Mouse (Mus musculus): Measurements from ENCODE around the gene Slc9a1. TPM values are rescaled to one million over a fixed set of nuclear protein-coding genes. Genes with fewer than 3 reads are reported as not detected.
A peak's percentile ranks its signal among the peaks of the same experiment; 100 is the strongest.

Gene Slc9a1
- polyA plus RNA-seq, 1 experiment from 2014 or later, result 9.3 TPM

DNA sequence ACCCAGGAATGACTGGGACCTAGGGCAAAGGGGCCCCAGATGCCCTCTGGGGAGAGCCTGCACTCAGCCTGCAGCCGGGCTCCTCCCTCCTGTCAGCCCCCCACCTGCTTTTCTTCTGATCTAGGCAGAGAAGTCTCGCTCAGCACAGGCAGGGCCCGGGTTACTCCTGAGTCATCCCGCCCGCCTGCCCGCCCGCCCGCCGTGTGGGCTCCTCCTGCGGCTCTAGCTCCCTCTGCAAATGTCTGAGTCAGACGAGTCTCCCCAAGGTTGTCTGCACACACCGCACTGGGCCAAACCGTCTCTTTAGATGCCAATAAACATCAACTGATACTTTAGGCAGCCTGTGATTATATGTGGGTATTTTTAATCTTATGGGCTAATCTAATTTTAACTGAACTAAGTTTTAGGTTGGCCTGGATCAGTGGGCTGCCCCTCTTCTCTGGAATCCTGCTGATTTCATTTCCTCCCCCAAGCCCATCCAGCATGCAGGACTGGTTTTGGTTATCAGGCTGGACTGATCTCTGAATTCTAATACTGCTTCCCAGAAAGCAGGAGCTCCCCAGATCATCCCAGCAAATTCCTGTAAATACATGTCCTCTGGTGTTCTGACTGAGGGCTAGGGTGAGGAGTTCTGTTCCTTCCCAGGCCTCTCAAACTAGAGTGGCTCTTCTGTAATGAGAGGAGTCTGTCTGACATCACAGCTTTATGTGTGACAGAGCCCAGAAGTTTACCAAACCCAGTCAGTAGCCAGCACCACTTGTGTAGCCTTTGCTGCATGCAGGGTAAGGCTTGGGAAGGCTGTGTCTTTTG lies 8.9 kb downstream of the Slc9a1 start:
- peak overlapping the region; percentile 27 for H3K4me2 ChIP-seq
- H3K4me1 ChIP-seq, result peaks cover 46% of the 10 kb centered on the region
- 11% methylated on average over 13 of the region's 13 CpGs for WGBS
- H3K9me3 ChIP-seq, result no peaks in the 10 kb centered on the region
- H3K36me3 ChIP-seq, result no peaks in the 10 kb centered on the region
- H3K27ac ChIP-seq, result peak overlapping the region; percentile 85
- no peaks in the 10 kb centered on the region for H3K27me3 ChIP-seq (replicated peaks)
- ATAC-seq (ENCODE audit: insufficient read depth, low FRiP score, low read depth), result peak; percentile 83
- H3K4me3 ChIP-seq (replicated peaks), result no peak overlapping the region
- 0 out of 2 replicates have a peak overlapping the region, but pooled peaks have one; percentile 14 for H3K9ac ChIP-seq

DNA sequence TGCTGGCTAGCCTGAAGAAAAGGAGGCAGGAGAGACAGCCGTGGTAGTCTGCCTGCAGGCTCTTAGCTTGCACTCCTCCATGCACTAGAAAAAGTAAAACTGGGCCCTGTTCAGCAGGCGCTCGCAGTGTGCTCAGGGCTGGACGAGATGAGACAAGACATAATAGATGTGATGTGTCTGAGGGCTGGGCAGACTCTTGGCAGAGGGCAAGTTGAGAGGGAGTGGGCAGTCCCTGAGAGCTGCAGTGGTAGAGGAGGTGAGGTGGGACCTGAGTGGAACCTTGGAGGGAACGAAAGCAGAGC lies 9.5 kb downstream of the Slc9a1 start:
- 28% methylated on average over 5 of the region's 5 CpGs for WGBS
- Histone ChIP-seq H3K27me3 (replicated peaks) (no peaks in the 10 kb centered on the region), H3K36me3 (no peaks in the 10 kb centered on the region), H3K9ac (no peak overlapping the region), H3K9me3 (no peaks in the 10 kb centered on the region), H3K4me3 (replicated peaks) (no peak overlapping the region), H3K4me2 (peak overlapping the region; percentile 27), H3K27ac (peak overlapping the region; percentile 85), H3K4me1 (peaks cover 46% of the 10 kb centered on the region)
- no peak for ATAC-seq (ENCODE audit: insufficient read depth, low FRiP score, low read depth)

DNA sequence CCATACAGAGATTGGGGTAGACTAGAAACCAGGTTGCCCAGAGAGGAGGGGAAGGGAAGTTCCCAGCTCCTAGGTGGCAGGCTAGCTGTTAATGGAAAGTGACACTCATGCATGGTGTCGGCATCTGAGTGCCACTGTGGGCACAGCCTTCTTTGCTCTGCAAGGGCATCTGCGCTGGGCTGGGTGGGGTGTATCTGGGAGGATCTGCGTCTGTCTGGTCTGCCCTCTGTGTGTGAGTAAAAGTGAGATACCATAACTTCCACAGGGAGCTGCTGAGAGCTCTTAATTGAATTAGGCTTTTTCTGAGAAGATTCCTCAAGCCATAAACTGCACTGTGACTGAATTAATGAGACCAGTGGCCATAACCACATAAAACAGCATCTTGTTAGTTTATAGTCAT lies 10.4 kb downstream of the Slc9a1 start:
- Histone ChIP-seq H3K9ac (no peak overlapping the region), H3K4me3 (replicated peaks) (no peak overlapping the region), H3K27me3 (replicated peaks) (no peaks in the 10 kb centered on the region), H3K36me3 (no peaks in the 10 kb centered on the region), H3K4me1 (peaks cover 42% of the 10 kb centered on the region), H3K4me2 (no peak overlapping the region), H3K9me3 (no peaks in the 10 kb centered on the region), H3K27ac (peak overlapping the region; percentile 57)
- 51% methylated on average over 3 of the region's 3 CpGs for WGBS
- no peak for ATAC-seq (ENCODE audit: insufficient read depth, low FRiP score, low read depth)

DNA sequence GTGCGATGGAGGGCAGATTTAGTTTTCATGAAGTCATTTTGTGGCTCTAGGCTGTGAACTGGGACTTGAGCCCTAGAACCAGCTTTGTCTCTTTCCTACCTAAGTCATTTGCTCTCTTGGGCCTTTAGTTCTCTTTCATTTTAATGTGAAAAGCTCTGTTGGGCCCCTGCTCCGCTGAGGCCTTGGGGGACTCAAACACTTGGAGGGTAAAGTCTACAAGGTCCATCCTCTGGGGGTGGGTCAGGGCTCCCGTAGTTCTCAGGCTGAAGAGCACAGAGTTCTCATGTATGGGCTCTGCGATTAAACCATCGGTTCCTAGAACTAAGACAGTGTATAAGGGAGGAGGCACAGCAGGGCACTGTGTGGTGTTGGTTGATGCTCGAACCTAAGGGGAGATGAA lies 11.0 kb downstream of the Slc9a1 start:
- WGBS, result 74% methylated on average over 6 of the region's 6 CpGs
- peak overlapping the region; percentile 13; the same call in 1 of the 2 replicates for H3K4me2 ChIP-seq
- peaks cover 41% of the 10 kb centered on the region for H3K4me1 ChIP-seq
- H3K27ac ChIP-seq, result peak overlapping the region; percentile 32
- no peaks in the 10 kb centered on the region for H3K36me3 ChIP-seq
- no peaks in the 10 kb centered on the region for H3K27me3 ChIP-seq (replicated peaks)
- no peaks in the 10 kb centered on the region for H3K9me3 ChIP-seq
- no peak overlapping the region for H3K4me3 ChIP-seq (replicated peaks)
- no peak for ATAC-seq (ENCODE audit: insufficient read depth, low FRiP score, low read depth)
- no peak overlapping the region for H3K9ac ChIP-seq

DNA sequence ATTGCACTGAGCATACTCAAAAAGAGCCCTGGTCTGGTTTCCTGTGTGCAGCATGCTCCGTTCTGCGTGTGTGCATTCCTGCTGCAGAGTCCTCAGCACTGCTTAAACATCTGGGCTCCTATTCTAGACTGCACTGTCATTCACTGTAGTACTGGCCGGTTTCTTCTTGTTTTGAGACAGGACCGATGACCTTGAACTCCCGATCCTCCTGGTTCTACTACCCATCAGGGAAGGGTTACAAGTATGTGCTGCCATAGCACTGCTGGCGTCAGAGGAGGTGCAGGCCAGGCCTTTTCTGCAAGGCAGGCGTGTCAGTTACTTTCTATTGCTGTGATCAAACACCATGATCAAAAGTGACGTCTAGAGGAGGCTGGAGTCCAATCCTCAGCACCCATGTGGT lies 11.6 kb downstream of the Slc9a1 start:
- no peak for ATAC-seq (ENCODE audit: insufficient read depth, low FRiP score, low read depth)
- no peaks in the 10 kb centered on the region for H3K36me3 ChIP-seq
- WGBS, result 53% methylated on average over 8 of the region's 8 CpGs
- peaks cover 38% of the 10 kb centered on the region for H3K4me1 ChIP-seq
- peak overlapping the region; percentile 32; the same call in 1 of the 2 replicates for H3K27ac ChIP-seq
- no peak overlapping the region for H3K4me3 ChIP-seq (replicated peaks)
- no peaks in the 10 kb centered on the region for H3K27me3 ChIP-seq (replicated peaks)
- no peaks in the 10 kb centered on the region for H3K9me3 ChIP-seq
- no peak overlapping the region for H3K9ac ChIP-seq
- H3K4me2 ChIP-seq, result no peak overlapping the region

DNA sequence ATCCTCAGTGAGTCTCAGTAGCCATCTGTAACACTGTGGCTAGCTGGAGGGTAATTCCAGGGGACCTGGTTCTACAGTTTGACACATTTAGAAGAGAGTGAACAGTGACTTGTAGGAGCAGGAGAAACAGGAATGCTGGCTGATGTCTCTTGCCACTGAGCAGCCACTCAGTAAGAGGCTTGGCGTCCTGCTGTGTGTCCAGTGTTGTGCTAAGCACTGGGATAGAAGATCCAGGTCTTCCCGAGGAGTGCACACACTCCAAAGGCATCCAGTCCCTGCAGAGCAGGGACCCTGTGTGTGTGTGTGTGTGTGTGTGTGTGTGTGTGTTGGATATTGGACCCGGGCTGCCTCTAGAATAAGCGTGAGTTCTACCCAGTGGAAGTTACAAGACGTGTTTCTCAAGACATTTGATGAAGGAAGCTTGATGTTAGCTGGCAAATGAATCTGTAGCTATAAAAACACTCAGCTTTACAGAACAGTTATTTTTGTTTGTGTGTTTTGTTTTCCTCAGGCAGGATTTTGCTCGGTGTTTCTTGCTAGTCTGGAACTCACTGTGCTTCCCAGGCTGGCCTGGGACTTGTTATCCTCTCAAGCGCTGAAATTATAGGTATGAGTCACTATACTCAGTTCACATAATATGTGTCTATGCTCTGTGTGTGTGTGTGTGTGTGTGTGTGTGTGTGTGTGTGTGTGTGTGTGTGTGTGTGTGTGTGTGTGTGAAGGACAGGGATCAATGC lies 16.7 kb downstream of the Slc9a1 start:
- ATAC-seq (ENCODE audit: insufficient read depth, low FRiP score, low read depth), result no peak
- no peak overlapping the region for H3K4me3 ChIP-seq (replicated peaks)
- no peak overlapping the region for H3K9ac ChIP-seq
- 79% methylated on average over 7 of the region's 7 CpGs for WGBS
- no peaks in the 10 kb centered on the region for H3K36me3 ChIP-seq
- H3K27me3 ChIP-seq (replicated peaks), result no peaks in the 10 kb centered on the region
- no peaks in the 10 kb centered on the region for H3K9me3 ChIP-seq
- H3K27ac ChIP-seq, result no peak overlapping the region
- no peak overlapping the region for H3K4me2 ChIP-seq
- H3K4me1 ChIP-seq, result peaks cover 25% of the 10 kb centered on the region

DNA sequence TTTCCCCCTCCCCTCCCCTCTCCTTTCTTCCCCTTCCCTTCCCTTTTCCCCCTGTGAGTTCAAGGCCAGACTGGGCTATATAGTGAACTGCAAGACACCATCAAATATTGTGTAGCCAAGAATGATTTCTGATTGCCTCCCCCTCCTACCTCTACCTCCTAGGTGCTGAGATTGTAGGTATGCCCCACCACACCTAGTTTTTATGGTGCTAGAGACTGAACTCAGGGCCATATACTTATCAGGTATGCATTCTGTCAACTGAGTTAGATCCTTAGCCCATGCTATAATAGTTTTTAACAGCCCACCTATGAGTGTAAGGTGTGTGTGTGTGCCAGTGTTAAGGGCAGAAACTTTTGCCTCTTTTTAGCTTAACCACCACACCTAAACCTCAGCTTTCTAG lies 17.5 kb downstream of the Slc9a1 start:
- ATAC-seq (ENCODE audit: insufficient read depth, low FRiP score, low read depth), result no peak
- H3K9me3 ChIP-seq, result no peaks in the 10 kb centered on the region
- peaks cover 30% of the 10 kb centered on the region for H3K4me1 ChIP-seq
- H3K36me3 ChIP-seq, result no peaks in the 10 kb centered on the region
- H3K4me2 ChIP-seq, result no peak overlapping the region
- no peaks in the 10 kb centered on the region for H3K27me3 ChIP-seq (replicated peaks)
- no peak overlapping the region for H3K4me3 ChIP-seq (replicated peaks)
- no peak overlapping the region for H3K9ac ChIP-seq
- H3K27ac ChIP-seq, result no peak overlapping the region

DNA sequence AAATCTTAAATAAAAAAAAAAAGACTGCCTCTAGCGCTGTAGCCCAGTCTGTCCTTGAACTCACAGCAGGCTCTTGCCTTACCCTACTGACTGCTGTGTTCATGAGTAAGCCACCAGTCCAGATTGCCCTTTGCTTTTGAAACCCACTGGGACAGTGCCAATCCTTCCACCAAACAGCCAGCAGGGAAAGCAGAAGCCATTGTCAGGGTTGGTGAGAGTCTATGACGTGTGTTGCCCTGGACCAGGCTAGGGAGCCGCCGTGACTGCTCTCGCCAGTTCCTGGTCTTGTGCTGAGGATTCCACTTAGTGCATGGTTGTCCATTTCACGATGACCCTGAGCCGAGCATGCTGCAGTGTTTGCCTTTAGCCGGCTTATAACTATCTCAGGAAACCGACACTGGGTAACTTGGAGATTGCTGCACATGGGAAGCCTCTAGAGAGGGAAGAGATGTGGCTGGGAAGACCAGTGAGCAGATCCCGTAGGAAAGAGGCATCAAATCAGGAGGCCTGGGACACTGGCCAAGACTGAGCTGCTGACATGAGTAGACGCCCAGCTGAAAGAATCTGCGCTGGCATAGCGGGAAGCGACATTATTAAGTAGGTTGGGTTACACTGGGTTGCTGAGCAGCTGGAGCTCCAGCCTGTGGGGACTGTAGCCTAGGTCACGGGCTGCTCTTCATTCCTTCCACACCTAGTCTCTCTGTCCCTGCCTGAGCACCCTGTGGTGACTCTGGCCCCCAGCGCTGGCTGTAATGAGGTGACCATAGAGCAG lies 19.5 kb downstream of the Slc9a1 start:
- Histone ChIP-seq H3K4me2 (no peak overlapping the region), H3K9me3 (no peaks in the 10 kb centered on the region), H3K4me3 (replicated peaks) (no peak overlapping the region), H3K9ac (no peak overlapping the region), H3K36me3 (no peaks in the 10 kb centered on the region), H3K27ac (peak overlapping the region; percentile 9; the same call in 1 of the 2 replicates), H3K4me1 (peaks cover 30% of the 10 kb centered on the region), H3K27me3 (replicated peaks) (no peaks in the 10 kb centered on the region)
- 79% methylated on average over 16 of the region's 16 CpGs for WGBS
- ATAC-seq (ENCODE audit: insufficient read depth, low FRiP score, low read depth), result no peak

DNA sequence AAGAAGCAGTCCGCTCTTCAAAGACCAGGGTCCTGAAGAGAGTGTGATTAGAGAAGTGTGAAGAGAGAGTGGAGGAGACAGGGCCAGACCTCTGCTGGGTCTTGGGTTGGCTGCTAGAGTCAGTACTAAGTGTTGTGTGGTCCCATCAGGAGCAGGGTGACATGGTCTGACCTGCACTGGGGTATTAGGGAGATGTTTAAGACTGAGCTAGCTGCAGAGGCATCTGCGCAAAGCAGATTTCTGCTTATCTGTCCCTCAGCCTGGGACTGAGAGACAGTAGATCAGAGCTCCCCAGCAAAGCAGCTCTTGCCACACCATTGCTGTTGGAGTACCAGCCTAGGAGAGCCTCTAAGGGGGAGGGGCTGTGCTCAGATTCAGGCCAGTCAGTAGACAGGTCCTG lies 20.5 kb downstream of the Slc9a1 start:
- no peak overlapping the region for H3K9ac ChIP-seq
- H3K27me3 ChIP-seq (replicated peaks), result no peaks in the 10 kb centered on the region
- H3K36me3 ChIP-seq, result no peaks in the 10 kb centered on the region
- H3K4me2 ChIP-seq, result no peak overlapping the region
- no peak overlapping the region; the same call in 1 of the 2 replicates for H3K27ac ChIP-seq
- ATAC-seq (ENCODE audit: insufficient read depth, low FRiP score, low read depth), result peak; percentile 74; the same call in 1 of the 2 replicates
- H3K4me3 ChIP-seq (replicated peaks), result no peak overlapping the region
- WGBS, result 80% methylated on average over 2 of the region's 2 CpGs
- H3K4me1 ChIP-seq, result peaks cover 39% of the 10 kb centered on the region
- H3K9me3 ChIP-seq, result no peaks in the 10 kb centered on the region

DNA sequence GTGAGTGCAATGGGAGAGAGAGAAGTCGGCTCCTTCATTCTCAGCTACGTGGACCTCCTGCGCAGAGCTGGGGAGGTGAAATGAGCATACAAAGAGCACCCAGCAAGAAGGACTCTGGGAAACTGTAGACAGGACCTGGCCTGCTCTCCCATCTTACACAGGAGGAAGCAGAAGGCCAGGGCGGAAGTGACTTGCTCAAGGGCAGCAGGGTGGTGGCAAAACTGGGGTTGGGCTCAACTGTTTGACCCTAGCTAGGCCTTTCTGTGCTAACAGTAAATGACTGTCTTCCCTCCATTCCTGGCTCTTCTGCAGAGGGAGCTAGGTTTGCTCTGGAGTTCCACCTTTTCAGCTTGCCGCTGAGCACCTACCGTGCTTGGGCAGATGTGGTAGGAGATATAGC lies 21.1 kb downstream of the Slc9a1 start:
- no peak for ATAC-seq (ENCODE audit: insufficient read depth, low FRiP score, low read depth)
- WGBS, result 84% methylated on average over 6 of the region's 6 CpGs
- Histone ChIP-seq H3K9ac (no peak overlapping the region), H3K4me3 (replicated peaks) (no peak overlapping the region), H3K4me1 (peaks cover 45% of the 10 kb centered on the region), H3K27ac (peak overlapping the region; percentile 81), H3K27me3 (replicated peaks) (no peaks in the 10 kb centered on the region), H3K36me3 (no peaks in the 10 kb centered on the region), H3K9me3 (no peaks in the 10 kb centered on the region), H3K4me2 (no peak overlapping the region)

DNA sequence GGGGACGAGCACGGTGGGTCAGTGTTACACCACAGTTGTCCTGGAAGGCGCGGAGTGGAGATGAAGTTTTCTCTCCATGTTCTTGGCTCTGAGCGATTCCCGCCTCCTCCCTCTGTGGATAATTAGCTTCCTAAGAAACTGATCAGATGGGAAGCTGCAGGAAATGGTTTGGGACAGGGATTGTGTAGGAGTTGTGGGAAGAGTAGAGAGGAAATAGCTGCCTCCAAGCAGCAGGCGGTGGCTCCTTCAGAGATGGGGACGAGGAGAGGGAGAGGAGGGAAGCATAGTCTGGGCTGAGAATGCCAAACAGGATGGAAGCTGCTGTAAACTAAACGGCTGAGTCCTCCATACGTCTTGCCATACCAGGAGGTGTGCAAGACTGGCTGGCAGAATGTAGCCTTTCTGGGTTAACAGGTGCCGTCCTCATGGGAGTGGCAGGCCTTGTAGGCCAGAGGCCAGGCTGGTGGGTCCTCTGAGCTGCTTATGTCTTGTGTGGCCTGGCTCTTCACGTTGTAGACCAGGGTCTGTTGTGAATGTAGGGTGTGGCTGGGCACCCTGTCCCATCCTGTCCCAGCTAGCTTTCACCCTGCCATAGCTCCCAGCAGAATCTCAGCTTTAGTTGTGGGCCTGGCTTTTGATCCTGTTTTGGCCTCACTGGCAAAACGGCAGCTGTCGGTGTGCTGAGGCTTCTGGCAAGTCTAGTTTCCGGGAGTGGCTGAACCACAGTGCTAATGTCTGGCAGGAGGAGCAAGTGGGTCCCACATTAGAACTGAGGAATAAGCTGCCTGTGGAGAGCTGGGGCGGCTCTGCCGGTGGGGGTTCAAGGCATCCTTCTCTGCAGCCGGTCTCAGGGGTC lies 21.9 kb downstream of the Slc9a1 start:
- 64% methylated on average over 18 of the region's 18 CpGs for WGBS
- Histone ChIP-seq H3K9me3 (no peaks in the 10 kb centered on the region), H3K4me1 (peaks cover 53% of the 10 kb centered on the region), H3K27ac (peak overlapping the region; percentile 81), H3K9ac (no peak overlapping the region), H3K27me3 (replicated peaks) (no peaks in the 10 kb centered on the region), H3K4me2 (no peak overlapping the region; the same call in 1 of the 2 replicates), H3K4me3 (replicated peaks) (no peak overlapping the region), H3K36me3 (no peaks in the 10 kb centered on the region)
- ATAC-seq (ENCODE audit: insufficient read depth, low FRiP score, low read depth), result no peak

Data from stomach, embryonic 15.5 days (tissue).